Mouse (Mus musculus) bone marrow, adult 2 months (tissue): ENCODE measurements at regions not wholly inside any gene's neighbourhood (a gene's known extent, or its start where the extent isn't known, plus 50 kb on each side); places are given as distances from the start of the nearest gene placed in this dataset.

Source experiments
- CTCF ChIP-seq: fragments of 200-500 bp; IDR thresholded peaks from 2 replicates; pipeline ENCODE4 v1.5.1; 2011; ENCODE audit warnings: low read length, control low read depth; ENCODE audit not compliant: control insufficient read depth, insufficient read depth
- POLR2A ChIP-seq: fragments of 200-500 bp; IDR thresholded peaks from 2 replicates; pipeline ENCODE4 v1.6.1; 2011; ENCODE audit warnings: low read depth, mild to moderate bottlenecking, control low read depth, low read length, borderline replicate concordance; ENCODE audit not compliant: control insufficient read depth

DNA sequence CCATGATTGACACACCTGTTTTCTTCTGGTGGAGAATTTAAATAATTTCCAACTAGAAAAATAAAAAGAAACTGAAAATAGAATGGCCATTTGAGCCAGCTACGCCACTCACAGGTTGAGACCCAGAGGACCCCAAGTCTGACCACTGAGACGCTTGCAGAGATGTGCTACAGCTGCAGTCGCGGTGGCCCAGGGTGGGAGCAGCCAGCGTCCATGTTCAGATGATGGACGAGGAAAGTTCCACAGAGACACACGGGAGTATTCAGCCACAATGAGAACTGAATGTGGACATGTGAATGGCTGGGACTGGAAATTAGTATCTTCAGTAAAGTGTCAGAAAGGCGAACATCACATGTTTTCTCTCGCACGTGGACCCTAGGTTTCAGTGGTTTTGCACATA is 155.1 kb upstream of the Stt3b start:
- TF ChIP-seq CTCF = no peak
- TF ChIP-seq POLR2A = no peak
